Mouse (Mus musculus) midbrain, embryonic 16.5 days (tissue): ENCODE measurements around the gene Pcsk7. TPM values are rescaled to one million over a fixed set of nuclear protein-coding genes. Genes with fewer than 3 reads are reported as not detected.

ENCODE experiments used
- microRNA-seq: library from miRNA; unstranded; fragments of <30 nt; microRNA quantifications from one replicate; pipeline ENCODE4, GENCODE M21; 2017
- polyA plus RNA-seq: library from polyadenylated mRNA; unstranded; fragments of >200 nt; fragmentation: Nextera tagmentation; extraction: Ambion mirVana; gene quantifications from 2 replicates; pipeline ENCODE4 v1.2.1, GENCODE M21; 2015

The Pcsk7 gene
- polyA plus RNA-seq, 1 experiment from 2014 or later: 22.6 TPM

Small RNA genes lying within 50 kb of the gene (microRNA-seq; reads per million reads assigned to microRNA genes)
- gene Mir7087: not detected

Other genes with a start within 250 kb of the Pcsk7 start
- gene Cep164, start 77.8 kb upstream of the Pcsk7 start, polyA plus RNA-seq: 10.7 and 12.7 TPM in 2 replicates
- 48.1 and 51.3 TPM in 2 replicates for gene Bace1, start 67.9 kb upstream of the Pcsk7 start, polyA plus RNA-seq
- gene Rnf214, start 414 bp downstream of the Pcsk7 start, polyA plus RNA-seq: 97.9 and 118 TPM in 2 replicates
- 3.1 and 5.5 TPM in 2 replicates for gene Tagln, start 29.6 kb downstream of the Pcsk7 start, polyA plus RNA-seq
- 44.7 and 50.0 TPM in 2 replicates for gene Sidt2, start 48.8 kb downstream of the Pcsk7 start, polyA plus RNA-seq
- gene Pafah1b2, start 106.2 kb downstream of the Pcsk7 start, polyA plus RNA-seq: 287 and 294 TPM in 2 replicates
- 5.1 and 5.9 TPM in 2 replicates for gene Sik3, start 106.3 kb downstream of the Pcsk7 start, polyA plus RNA-seq